Mouse (Mus musculus): ENCODE results near the gene Hist1h4c. TPM values are rescaled to one million over a fixed set of nuclear protein-coding genes. Genes with fewer than 3 reads are reported as not detected.
"Not testable (repeated sequence)": the region's sequence is repeated elsewhere in the genome, so short reads cannot be mapped to it uniquely, and the experiment has no call there.

Gene Hist1h4c
- polyA plus RNA-seq, 1 experiment from 2014 or later, result 11.2 TPM

DNA sequence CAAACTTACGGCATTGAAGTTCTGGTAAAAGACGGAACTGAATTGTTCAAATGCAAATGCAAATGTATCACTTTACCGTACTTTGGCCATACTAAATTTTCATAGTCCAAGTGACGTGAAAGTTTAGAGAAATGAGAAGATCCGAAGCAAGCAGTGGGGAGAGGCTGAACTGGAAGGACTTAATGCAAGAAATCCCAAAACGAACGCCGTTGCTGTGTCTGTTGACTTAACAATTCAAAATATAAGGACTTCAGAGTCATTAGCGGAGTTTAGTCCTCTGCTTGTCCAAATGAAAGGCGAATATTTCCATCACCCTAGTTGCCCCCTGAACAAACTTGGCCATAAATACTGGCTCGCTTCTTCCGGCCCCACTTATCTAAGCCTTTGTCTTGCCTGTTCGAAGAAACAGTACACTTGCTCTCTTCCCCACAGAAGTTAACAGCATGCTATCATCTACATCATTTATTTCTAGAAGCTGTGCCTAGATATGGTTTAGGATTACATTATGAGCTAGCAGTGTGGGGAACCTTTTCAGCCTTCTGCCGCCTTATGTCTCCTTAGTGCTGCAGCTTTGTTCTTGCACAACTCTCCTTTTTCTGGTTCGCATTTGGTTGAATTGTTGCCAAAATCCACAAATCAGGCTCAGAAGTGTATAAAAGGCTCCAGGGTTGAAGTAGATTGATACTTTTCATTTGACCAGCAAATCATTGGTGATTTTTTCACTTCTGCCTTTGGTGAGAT lies 13.0 kb downstream of the Hist1h4c start:
- H3K27ac ChIP-seq (ENCODE audit: low read depth), result peak overlapping the region; percentile 100
- H3K4me2 ChIP-seq, result peak overlapping the region; percentile 79
- ATAC-seq (ENCODE audit: insufficient read depth), result no peak
- H3K27me3 ChIP-seq (ENCODE audit: insufficient read depth, low read length), result no peaks in the 10 kb centered on the region
- peak overlapping the region; percentile 64 for H3K9ac ChIP-seq
- under 1% methylated on average over 15 of the region's 15 CpGs for WGBS
- H3K4me1 ChIP-seq (ENCODE audit: insufficient read depth), result peaks cover 9% of the 10 kb centered on the region; the same call in 1 of the 2 replicates
- peak; percentile 82 for DNase-seq
- H3K36me3 ChIP-seq (ENCODE audit: insufficient read depth), result no peaks in the 10 kb centered on the region
- peak overlapping the region; percentile 44 for H3K4me3 ChIP-seq (ENCODE audit: low read depth, low read length)
- TF ChIP-seq CTCF (IDR thresholded peaks at IDR 0.05; ENCODE audit: low read depth), result no peak
- H3K9me3 ChIP-seq (ENCODE audit: low read depth, low read length), result no peaks in the 10 kb centered on the region

DNA sequence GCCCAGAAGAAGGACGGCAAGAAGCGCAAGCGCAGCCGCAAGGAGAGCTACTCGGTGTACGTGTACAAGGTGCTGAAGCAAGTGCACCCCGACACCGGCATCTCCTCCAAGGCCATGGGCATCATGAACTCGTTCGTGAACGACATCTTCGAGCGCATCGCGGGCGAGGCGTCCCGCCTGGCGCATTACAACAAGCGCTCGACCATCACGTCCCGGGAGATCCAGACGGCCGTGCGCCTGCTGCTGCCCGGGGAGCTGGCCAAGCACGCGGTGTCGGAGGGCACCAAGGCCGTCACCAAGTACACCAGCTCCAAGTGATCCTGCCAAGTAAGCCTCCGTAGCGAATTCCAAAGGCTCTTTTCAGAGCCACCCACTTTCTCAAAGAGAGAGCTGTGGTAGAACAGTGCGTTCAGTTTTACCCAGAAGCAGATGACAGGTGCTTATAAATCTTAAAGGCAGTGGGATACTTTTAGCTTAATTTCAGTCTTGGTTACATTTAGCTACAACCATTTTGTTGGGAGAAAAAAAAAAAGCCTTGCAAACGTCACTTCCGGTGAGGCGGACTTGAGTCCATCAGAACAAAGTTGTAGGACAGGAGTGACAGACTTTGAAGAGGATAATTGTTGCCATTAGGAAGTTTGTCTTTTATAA lies 13.8 kb downstream of the Hist1h4c start:
- peak overlapping the region; percentile 64 for H3K9ac ChIP-seq
- H3K27ac ChIP-seq (ENCODE audit: low read depth), result peak overlapping the region; percentile 100
- H3K4me3 ChIP-seq (ENCODE audit: low read depth, low read length), result peak overlapping the region; percentile 44
- H3K9me3 ChIP-seq (ENCODE audit: low read depth, low read length); H3K27me3 ChIP-seq (ENCODE audit: insufficient read depth, low read length); H3K36me3 ChIP-seq (ENCODE audit: insufficient read depth); H3K4me1 ChIP-seq (ENCODE audit: insufficient read depth): not testable (repeated sequence)
- H3K4me2 ChIP-seq, result peak overlapping the region; percentile 79
- 0% methylated on average over 11 of the region's 37 CpGs for WGBS
- peak; percentile 94 for DNase-seq
- ATAC-seq (ENCODE audit: insufficient read depth), result peak; percentile 6; the same call in 1 of the 2 replicates

DNA sequence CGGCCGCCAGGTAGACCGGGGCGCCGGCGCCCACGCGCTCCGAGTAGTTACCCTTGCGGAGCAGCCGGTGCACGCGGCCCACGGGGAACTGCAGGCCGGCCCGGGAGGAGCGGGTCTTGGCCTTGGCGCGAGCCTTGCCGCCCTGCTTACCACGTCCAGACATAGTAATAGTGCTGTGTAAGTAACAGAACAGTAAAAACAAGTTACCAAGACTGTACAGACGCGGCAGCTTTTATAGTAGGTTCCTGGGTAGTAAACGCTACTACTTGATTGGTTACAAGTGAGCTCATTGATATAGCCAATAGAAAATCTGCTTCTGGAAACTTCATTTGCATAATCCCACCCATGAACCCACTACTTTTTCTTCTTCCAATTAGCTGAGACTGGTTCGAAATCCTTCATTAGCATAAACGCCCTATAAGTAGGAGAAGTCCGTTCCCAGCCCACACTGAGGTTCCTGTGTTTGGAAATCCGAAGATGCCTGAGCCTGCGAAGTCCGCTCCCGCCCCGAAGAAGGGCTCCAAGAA lies 14.4 kb downstream of the Hist1h4c start, which contains the start of the genes Hist1h2ac and Hist1h2bc:
TSS of gene Hist1h2ac (minus strand) at position 194 of the 527 bp plus-strand sequence.
TSS of gene Hist1h2bc (plus strand) at position 445 of the 527 bp plus-strand sequence.
- no peak for TF ChIP-seq CTCF (IDR thresholded peaks at IDR 0.05; ENCODE audit: low read depth)
- DNase-seq, result peak; percentile 99
- no peaks in the 10 kb centered on the region for H3K36me3 ChIP-seq (ENCODE audit: insufficient read depth)
- H3K4me2 ChIP-seq, result peak within 1 kb of the TSS; percentile 79
- no peaks in the 10 kb centered on the region for H3K27me3 ChIP-seq (ENCODE audit: insufficient read depth, low read length)
- H3K27ac ChIP-seq (ENCODE audit: low read depth), result peak within 1 kb of the TSS; percentile 100
- H3K4me1 ChIP-seq (ENCODE audit: insufficient read depth), result peaks cover 9% of the 10 kb centered on the region; the same call in 1 of the 2 replicates
- ATAC-seq (ENCODE audit: insufficient read depth), result peak; percentile 98
- H3K4me3 ChIP-seq (ENCODE audit: low read depth, low read length), result peak within 1 kb of the TSS; percentile 44
- no peaks in the 10 kb centered on the region for H3K9me3 ChIP-seq (ENCODE audit: low read depth, low read length)
- peak within 1 kb of the TSS; percentile 66 for H3K9ac ChIP-seq
- WGBS, result under 1% methylated on average over 32 of the region's 32 CpGs

DNA sequence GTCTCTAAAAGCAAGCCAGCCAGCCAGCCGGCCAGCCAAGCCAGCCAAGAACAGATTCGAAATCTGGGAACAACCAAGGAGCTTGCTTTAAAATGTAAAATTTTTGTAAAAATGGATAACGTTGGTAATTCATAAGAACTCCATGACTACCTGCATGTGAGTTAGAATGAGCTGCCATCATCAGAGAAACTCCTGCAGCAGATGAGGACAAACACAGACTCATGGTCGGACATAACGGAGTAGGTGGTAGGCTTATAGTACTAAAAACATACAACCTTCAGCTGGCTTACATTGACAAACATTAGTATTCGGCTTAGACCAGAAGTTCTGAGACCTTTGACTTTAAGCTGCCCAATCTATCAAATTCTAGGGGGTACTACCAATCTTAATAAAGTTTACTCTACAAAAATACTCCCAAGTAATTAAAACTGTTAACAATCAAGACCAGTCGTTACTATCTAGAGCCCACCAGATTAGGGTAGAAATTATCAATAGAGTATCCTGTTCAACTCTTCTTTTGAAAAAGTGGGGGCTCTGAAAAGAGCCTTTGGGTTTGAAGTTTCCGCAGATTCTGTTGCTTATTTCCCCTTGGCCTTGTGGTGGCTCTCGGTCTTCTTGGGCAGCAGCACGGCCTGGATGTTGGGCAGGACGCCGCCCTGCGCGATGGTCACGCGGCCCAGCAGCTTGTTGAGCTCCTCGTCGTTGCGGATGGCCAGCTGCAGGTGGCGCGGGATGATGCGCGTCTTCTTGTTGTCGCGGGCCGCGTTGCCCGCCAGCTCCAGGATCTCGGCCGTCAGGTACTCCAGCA lies 15.1 kb downstream of the Hist1h4c start:
- Histone ChIP-seq H3K4me3 (ENCODE audit: low read depth, low read length) (peak overlapping the region; percentile 41), H3K27ac (ENCODE audit: low read depth) (peak overlapping the region; percentile 96), H3K9ac (peak overlapping the region; percentile 66), H3K4me2 (peak overlapping the region; percentile 72)
- DNase-seq (peak; percentile 62), ATAC-seq (ENCODE audit: insufficient read depth) (peak; percentile 47)
- not testable (repeated sequence) for H3K9me3 ChIP-seq (ENCODE audit: low read depth, low read length); H3K27me3 ChIP-seq (ENCODE audit: insufficient read depth, low read length); H3K4me1 ChIP-seq (ENCODE audit: insufficient read depth); H3K36me3 ChIP-seq (ENCODE audit: insufficient read depth)
- 10% methylated on average over 10 of the region's 30 CpGs for WGBS

DNA sequence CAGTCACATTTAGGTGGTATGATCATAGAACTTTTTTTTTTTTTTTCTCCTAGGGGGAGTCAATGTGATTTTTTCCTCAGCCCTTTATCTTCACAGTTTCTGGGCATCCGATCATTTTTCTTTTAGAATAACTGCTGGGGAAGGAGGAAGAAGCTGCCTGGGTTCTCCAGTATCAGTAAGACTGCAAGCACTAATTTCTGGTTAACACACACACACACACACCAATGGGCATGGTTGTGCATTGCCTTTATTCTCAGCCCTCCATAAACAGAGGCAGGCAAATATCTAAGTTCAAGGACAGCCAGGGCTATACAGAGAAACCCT lies 15.7 kb downstream of the Hist1h4c start:
- Histone ChIP-seq H3K9ac (peak overlapping the region; percentile 66), H3K9me3 (ENCODE audit: low read depth, low read length) (no peaks in the 10 kb centered on the region), H3K27me3 (ENCODE audit: insufficient read depth, low read length) (no peaks in the 10 kb centered on the region), H3K4me1 (ENCODE audit: insufficient read depth) (peaks cover 9% of the 10 kb centered on the region; the same call in 1 of the 2 replicates), H3K4me3 (ENCODE audit: low read depth, low read length) (peak overlapping the region; percentile 41), H3K27ac (ENCODE audit: low read depth) (peak overlapping the region; percentile 96), H3K4me2 (peak overlapping the region; percentile 72), H3K36me3 (ENCODE audit: insufficient read depth) (no peaks in the 10 kb centered on the region)
- no peak for ATAC-seq (ENCODE audit: insufficient read depth)
- no peak for TF ChIP-seq CTCF (IDR thresholded peaks at IDR 0.05; ENCODE audit: low read depth)
- WGBS, result 43% methylated on average over 1 of the region's 1 CpGs
- DNase-seq, result peak; percentile 24

DNA sequence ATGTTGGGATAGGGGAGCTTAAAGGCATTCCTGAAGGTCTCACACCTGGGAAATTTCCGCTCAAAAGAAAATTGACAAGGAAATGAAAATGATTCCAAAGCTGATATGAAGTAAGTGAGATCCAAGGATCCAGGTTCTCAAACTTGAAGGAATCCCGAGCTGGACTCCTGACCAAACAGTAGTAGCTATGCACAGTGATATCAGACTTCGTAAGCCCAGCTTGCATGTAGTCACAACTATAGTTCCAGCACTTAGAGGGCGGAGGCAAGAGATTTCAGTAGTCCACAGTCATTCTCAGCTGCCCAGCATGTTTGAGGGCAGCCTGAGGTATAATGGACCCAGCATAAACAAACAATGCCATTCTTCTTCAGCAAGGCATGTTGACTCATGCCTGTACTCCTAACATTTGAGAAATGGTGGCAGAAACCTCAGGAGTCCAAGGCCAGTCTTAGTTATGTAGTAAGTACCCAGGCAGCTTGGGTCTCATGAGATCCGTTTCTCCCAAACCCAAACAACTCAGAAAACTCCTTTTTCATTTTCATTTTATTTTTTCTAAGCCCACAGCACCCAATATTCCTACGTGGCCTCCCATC lies 16.2 kb downstream of the Hist1h4c start:
- Histone ChIP-seq H3K4me2 (peak overlapping the region; percentile 72), H3K36me3 (ENCODE audit: insufficient read depth) (no peaks in the 10 kb centered on the region), H3K4me3 (ENCODE audit: low read depth, low read length) (peak overlapping the region; percentile 41; the same call in 1 of the 2 replicates), H3K27ac (ENCODE audit: low read depth) (peak overlapping the region; percentile 96), H3K9me3 (ENCODE audit: low read depth, low read length) (no peaks in the 10 kb centered on the region), H3K9ac (no peak overlapping the region), H3K4me1 (ENCODE audit: insufficient read depth) (peaks cover 6% of the 10 kb centered on the region; the same call in 1 of the 2 replicates), H3K27me3 (ENCODE audit: insufficient read depth, low read length) (no peaks in the 10 kb centered on the region)
- WGBS, result 67% methylated on average over 6 of the region's 6 CpGs
- TF ChIP-seq CTCF (IDR thresholded peaks at IDR 0.05; ENCODE audit: low read depth), result no peak
- ATAC-seq (ENCODE audit: insufficient read depth), result no peak
- no peak for DNase-seq

Measured in lung, embryonic 14.5 days (tissue).